Mouse (Mus musculus) CH12.LX (cell line): ENCODE results near the gene Rnf144a. TPM values are rescaled to one million over a fixed set of nuclear protein-coding genes. Genes with fewer than 3 reads are reported as not detected.

Experiments used
- DNase-seq: peaks from one replicate; pipeline ENCODE4 v3.0.0-alpha.2; 2013; ENCODE audit errors: extremely low read depth
- H3K27ac ChIP-seq: 2 replicates; pipeline ENCODE4 v1.5.1; 2012; ENCODE audit warnings: low read depth, mild to moderate bottlenecking, control low read depth, moderate library complexity; ENCODE audit not compliant: insufficient read depth
- H3K27me3 ChIP-seq: replicated peaks from 2 replicates; pipeline ENCODE3; 2012; ENCODE audit warnings: inconsistent platforms
- H3K36me3 ChIP-seq, 2 experiments: replicated peaks in 1 of 2; 2 replicates each; pipeline versions ENCODE3 to v1.6.1; 2012; ENCODE audit warnings: inconsistent platforms in 1 of 2, low read length in 1 of 2, mild to moderate bottlenecking in 1 of 2, mixed read lengths in 1 of 2, moderate library complexity in 1 of 2; ENCODE audit not compliant: control insufficient read depth in 1 of 2, insufficient read depth in 1 of 2
- H3K4me1 ChIP-seq, 2 experiments: 2 replicates each; pipeline ENCODE4 v1.6.1; 2012; ENCODE audit warnings: inconsistent platforms in 1 of 2, moderate library complexity in 1 of 2; ENCODE audit not compliant: insufficient read depth in 2 of 2, control insufficient read depth in 1 of 2
- H3K4me2 ChIP-seq: 2 replicates; pipeline ENCODE4 v1.6.1; 2012; ENCODE audit warnings: low read depth, mild to moderate bottlenecking, control low read depth; ENCODE audit not compliant: poor library complexity, insufficient read depth, severe bottlenecking
- H3K4me3 ChIP-seq, 3 experiments: fragments of 150-350 bp in 1 of 3; sonication (generic) in 1 of 3; replicated peaks in 1 of 3; 2 replicates each; pipeline versions ENCODE3 to v1.5.1; 2011 to 2012; ENCODE audit warnings: low read depth in 2 of 3, low read length in 2 of 3, mild to moderate bottlenecking in 2 of 3, moderate library complexity in 2 of 3, control low read depth in 1 of 3, improper control_type of control experiment in 1 of 3, inconsistent platforms in 1 of 3, mixed read lengths in 1 of 3; ENCODE audit not compliant: poor library complexity in 1 of 3
- H3K79me2 ChIP-seq: replicated peaks from 2 replicates; pipeline ENCODE4 v1.6.1; 2012; ENCODE audit warnings: mild to moderate bottlenecking, moderate library complexity; ENCODE audit not compliant: control insufficient read depth, poor library complexity, insufficient read depth, severe bottlenecking; ENCODE audit errors: extremely low read depth
- H3K9ac ChIP-seq: 2 replicates; pipeline ENCODE4 v1.6.1; 2012; ENCODE audit warnings: low read depth, mild to moderate bottlenecking, control low read depth, moderate library complexity; ENCODE audit not compliant: insufficient read depth
- H3K9me3 ChIP-seq: replicated peaks from 2 replicates; pipeline ENCODE3; 2012; ENCODE audit warnings: low read length, inconsistent platforms, mixed read lengths
- CHD1 ChIP-seq: IDR thresholded peaks from 2 replicates; pipeline ENCODE4 v1.6.1; 2012; ENCODE audit warnings: low read depth, low read length, improper control_type of control experiment, inconsistent platforms
- CHD2 ChIP-seq: IDR thresholded peaks from 2 replicates; pipeline ENCODE4 v1.6.1; 2011; ENCODE audit warnings: low read length, improper control_type of control experiment
- ELF1 ChIP-seq: IDR thresholded peaks from 2 replicates; pipeline ENCODE4 v1.6.1; 2014; ENCODE audit warnings: low read depth, mild to moderate bottlenecking, inconsistent platforms, low read length, improper control_type of control experiment
- EP300 ChIP-seq: IDR thresholded peaks from 2 replicates; pipeline ENCODE4 v1.6.1; 2011; ENCODE audit warnings: low read length, improper control_type of control experiment
- HCFC1 ChIP-seq: IDR thresholded peaks from 2 replicates; pipeline ENCODE4 v1.6.1; 2012; ENCODE audit warnings: low read depth, mild to moderate bottlenecking, inconsistent platforms, low read length, improper control_type of control experiment
- IRF4 ChIP-seq: IDR thresholded peaks from 2 replicates; pipeline ENCODE4 v1.6.1; 2014; ENCODE audit warnings: low read depth, mild to moderate bottlenecking, inconsistent platforms, low read length, improper control_type of control experiment
- KAT2A ChIP-seq: IDR thresholded peaks from 2 replicates; pipeline ENCODE4 v1.6.1; 2012; ENCODE audit warnings: low read length, improper control_type of control experiment, inconsistent platforms; ENCODE audit not compliant: insufficient replicate concordance
- MAFK ChIP-seq: IDR thresholded peaks from 2 replicates; pipeline ENCODE4 v1.6.1; 2011; ENCODE audit warnings: low read length, improper control_type of control experiment; ENCODE audit not compliant: insufficient replicate concordance
- MAX ChIP-seq: IDR thresholded peaks from 2 replicates; pipeline ENCODE4 v1.6.1; 2011; ENCODE audit warnings: low read length, improper control_type of control experiment
- MAZ ChIP-seq: IDR thresholded peaks from 2 replicates; pipeline ENCODE4 v1.6.1; 2012; ENCODE audit warnings: low read depth, mild to moderate bottlenecking, inconsistent platforms, low read length, improper control_type of control experiment, moderate library complexity
- MYC ChIP-seq: IDR thresholded peaks from 2 replicates; pipeline ENCODE4 v1.6.1; 2011; ENCODE audit warnings: low read depth, mild to moderate bottlenecking, improper control_type of control experiment, low read length
- NELFE ChIP-seq: IDR thresholded peaks from 2 replicates; pipeline ENCODE4 v1.6.1; 2011; ENCODE audit warnings: low read depth, low read length, improper control_type of control experiment
- PAX5 ChIP-seq: IDR thresholded peaks from 2 replicates; pipeline ENCODE4 v1.6.1; 2012; ENCODE audit warnings: low read length, inconsistent platforms, mixed read lengths
- RAD21 ChIP-seq: IDR thresholded peaks from 2 replicates; pipeline ENCODE4 v1.6.1; 2011; ENCODE audit warnings: low read depth, mild to moderate bottlenecking, low read length, improper control_type of control experiment, moderate library complexity
- RCOR1 ChIP-seq: conservative IDR thresholded peaks from 2 replicates; pipeline ENCODE4 v1.6.1; 2012; ENCODE audit warnings: low read depth, mild to moderate bottlenecking, inconsistent platforms, low read length, improper control_type of control experiment
- SMC3 ChIP-seq: IDR thresholded peaks from 2 replicates; pipeline ENCODE4 v1.6.1; 2011; ENCODE audit warnings: low read depth, low read length, improper control_type of control experiment
- TCF12 ChIP-seq: IDR thresholded peaks from 2 replicates; pipeline ENCODE4 v1.6.1; 2014; ENCODE audit warnings: low read depth, mild to moderate bottlenecking, inconsistent platforms, low read length, improper control_type of control experiment
- USF2 ChIP-seq: conservative IDR thresholded peaks from 2 replicates; pipeline ENCODE4 v1.6.1; 2011; ENCODE audit warnings: low read depth, low read length, improper control_type of control experiment
- ZC3H11A ChIP-seq: IDR thresholded peaks from 2 replicates; pipeline ENCODE4 v1.6.1; 2012; ENCODE audit warnings: low read depth, mild to moderate bottlenecking, inconsistent platforms, low read length, improper control_type of control experiment
- ZKSCAN1 ChIP-seq: IDR thresholded peaks from 2 replicates; pipeline ENCODE4 v1.6.1; 2012; ENCODE audit warnings: low read depth, inconsistent platforms, low read length, improper control_type of control experiment, borderline replicate concordance
- ZMIZ1 ChIP-seq: IDR thresholded peaks from 2 replicates; pipeline ENCODE4 v1.6.1; 2012; ENCODE audit warnings: low read depth, mild to moderate bottlenecking, inconsistent platforms, low read length, improper control_type of control experiment
- dilution Hi-C: fragments of 300-500 bp; cut with MboI; formaldehyde crosslinking; loops from 2 replicates; pipeline ENCODE4 v1.14.3; 2020; ENCODE audit warnings: low sequenced_read_pairs; ENCODE audit not compliant: extremely low pct_unique_long_range_greater_than_20kb, extremely low pct_ligation_motif_present
- in situ Hi-C: fragments of 300-500 bp; cut with MboI; formaldehyde crosslinking; loops from 3 replicates; pipeline ENCODE4 v1.14.3; 2019; ENCODE audit warnings: low sequenced_read_pairs, low pct_ligation_motif_present, low pct_unique_long_range_greater_than_20kb, mixed read lengths
- polyA plus RNA-seq: library from polyadenylated mRNA; unstranded; fragments of >175 nt; gene quantifications from 2 replicates; pipeline ENCODE4 v1.2.1, GENCODE M21; 2012; ENCODE audit warnings: low read depth; ENCODE audit not compliant: insufficient read length
- total RNA-seq, 2 experiments: library from RNA; depleted of rRNA; stranded (reverse); fragments of 300-350 nt in 1 of 2; fragments of >200 nt in 1 of 2; gene quantifications; 2 replicates each; pipeline ENCODE4 v1.2.3; 2012 to 2014

Gene Rnf144a
- total and polyA plus RNA-seq, 3 experiments: 0.04 to 0.57 (median 0.52) TPM

GRCm38 (mm10) chr12:26351321-26351720, 63.7 kb downstream of the Rnf144a start:
- H3K27ac ChIP-seq: no peak overlapping the region
- H3K4me2 ChIP-seq: no peak overlapping the region
- no peaks in the 10 kb centered on the region for H3K4me1 ChIP-seq
- in situ Hi-C loops (no loop called here), dilution Hi-C loops (no loop called here)
- H3K4me3 ChIP-seq: no peak overlapping the region
- H3K36me3 ChIP-seq: no peaks in the 10 kb centered on the region
- no peaks in the 10 kb centered on the region for H3K9me3 ChIP-seq
- no peak for DNase-seq
- TF ChIP-seq RCOR1 (no peak), ZKSCAN1 (no peak), ELF1 (no peak), EP300 (no peak), MYC (no peak), MAX (no peak), ZC3H11A (no peak), KAT2A (no peak), CHD2 (no peak), NELFE (no peak), CHD1 (no peak), MAZ (no peak), RAD21 (no peak), SMC3 (no peak)
- no peaks in the 10 kb centered on the region for H3K27me3 ChIP-seq
- no peak overlapping the region for H3K9ac ChIP-seq
- no peaks in the 10 kb centered on the region for H3K79me2 ChIP-seq

GRCm38 (mm10) chr12:26344408-26344807, 70.6 kb downstream of the Rnf144a start:
- in situ Hi-C loops (no loop called here), dilution Hi-C loops (no loop called here)

More at GRCm38 (mm10) chr12:26344408-26344807, 70.6 kb downstream of the Rnf144a start:
- H3K36me3 ChIP-seq: no peaks in the 10 kb centered on the region
- TF ChIP-seq PAX5 (no peak), NELFE (no peak), MAZ (no peak), IRF4 (no peak), EP300 (no peak), ZMIZ1 (no peak), TCF12 (no peak), HCFC1 (no peak), CHD1 (no peak), USF2 (no peak), ZKSCAN1 (no peak), MAX (no peak), MAFK (no peak)
- TF ChIP-seq, all 38 proteins: peak for 0
- Histone ChIP-seq H3K27ac (no peak overlapping the region), H3K9ac (no peak overlapping the region), H3K79me2 (no peaks in the 10 kb centered on the region), H3K4me1 (no peaks in the 10 kb centered on the region), H3K9me3 (no peaks in the 10 kb centered on the region), H3K4me3 (no peak overlapping the region), H3K4me2 (no peak overlapping the region), H3K27me3 (no peaks in the 10 kb centered on the region)
- DNase-seq: no peak
